Mouse (Mus musculus): ENCODE data around the gene Fam129a. TPM values are rescaled to one million over a fixed set of nuclear protein-coding genes. Genes with fewer than 3 reads are reported as not detected.

The Fam129a gene
- polyA plus RNA-seq, 1 experiment = 1.7 TPM

GRCm38 (mm10) chr1:151548896-151549610 is 21.9 kb upstream of the Fam129a start:
- Histone ChIP-seq H3K4me3 (ENCODE audit: insufficient read depth, poor library complexity, severe bottlenecking) (no peak overlapping the region), H3K79me3 (ENCODE audit: low read depth) (no peaks in the 10 kb centered on the region), H3K27me3 (ENCODE audit: control insufficient read depth, insufficient read depth, insufficient read length) (no peaks in the 10 kb centered on the region), H3ac (ENCODE audit: control insufficient read depth, insufficient read length, low read depth) (no peak overlapping the region), H3K79me2 (ENCODE audit: control insufficient read depth, insufficient read depth) (no peaks in the 10 kb centered on the region), H3K36me3 (ENCODE audit: control insufficient read depth, insufficient read depth) (no peaks in the 10 kb centered on the region)
- TF ChIP-seq MYOG (IDR thresholded peaks at IDR 0.05; ENCODE audit: control insufficient read depth, extremely low read depth, insufficient read length) (no peak), FOSL1 (IDR thresholded peaks at IDR 0.05; ENCODE audit: insufficient read depth, low read length, poor library complexity, severe bottlenecking) (no peak), MYOD1 (IDR thresholded peaks at IDR 0.05; ENCODE audit: control insufficient read depth, insufficient read length, low read depth) (no peak), CTCF (IDR thresholded peaks at IDR 0.05; ENCODE audit: control insufficient read depth, insufficient read depth, insufficient read length) (no peak)

GRCm38 (mm10) chr1:151549794-151550193 is 21.2 kb upstream of the Fam129a start:
- Histone ChIP-seq H3K79me3 (ENCODE audit: low read depth) (no peaks in the 10 kb centered on the region), H3K79me2 (ENCODE audit: control insufficient read depth, insufficient read depth) (no peaks in the 10 kb centered on the region), H3ac (ENCODE audit: control insufficient read depth, insufficient read length, low read depth) (no peak overlapping the region), H3K4me3 (ENCODE audit: insufficient read depth, poor library complexity, severe bottlenecking) (no peak overlapping the region), H3K36me3 (ENCODE audit: control insufficient read depth, insufficient read depth) (no peaks in the 10 kb centered on the region), H3K27me3 (ENCODE audit: control insufficient read depth, insufficient read depth, insufficient read length) (no peaks in the 10 kb centered on the region)
- TF ChIP-seq FOSL1 (IDR thresholded peaks at IDR 0.05; ENCODE audit: insufficient read depth, low read length, poor library complexity, severe bottlenecking) = no peak
- no peak for TF ChIP-seq CEBPB (IDR thresholded peaks at IDR 0.05; ENCODE audit: low read depth)
- TF ChIP-seq CTCF (IDR thresholded peaks at IDR 0.05; ENCODE audit: control insufficient read depth, insufficient read depth, insufficient read length) = no peak
- TF ChIP-seq USF1 (IDR thresholded peaks at IDR 0.05; ENCODE audit: low read depth) = no peak
- TF ChIP-seq MYOD1 (IDR thresholded peaks at IDR 0.05; ENCODE audit: control insufficient read depth, insufficient read length, low read depth) = no peak
- TF ChIP-seq MYOG (IDR thresholded peaks at IDR 0.05; ENCODE audit: control insufficient read depth, extremely low read depth, insufficient read length) = no peak
- TF ChIP-seq MAX (IDR thresholded peaks at IDR 0.05) = no peak

- no peak overlapping the region for H3ac ChIP-seq (ENCODE audit: control insufficient read depth, insufficient read length, low read depth)
- no peaks in the 10 kb centered on the region for H3K79me2 ChIP-seq (ENCODE audit: control insufficient read depth, insufficient read depth)
- H3K4me3 ChIP-seq (ENCODE audit: insufficient read depth, poor library complexity, severe bottlenecking) = no peak overlapping the region
- H3K36me3 ChIP-seq (ENCODE audit: control insufficient read depth, insufficient read depth) = no peaks in the 10 kb centered on the region
- H3K79me3 ChIP-seq (ENCODE audit: low read depth) = no peaks in the 10 kb centered on the region
- no peaks in the 10 kb centered on the region for H3K27me3 ChIP-seq (ENCODE audit: control insufficient read depth, insufficient read depth, insufficient read length)
- TF ChIP-seq USF1 (IDR thresholded peaks at IDR 0.05; ENCODE audit: low read depth) = no peak
- no peak for TF ChIP-seq MYOG (IDR thresholded peaks at IDR 0.05; ENCODE audit: control insufficient read depth, extremely low read depth, insufficient read length)
- TF ChIP-seq MAX (IDR thresholded peaks at IDR 0.05) = no peak
- TF ChIP-seq CTCF (IDR thresholded peaks at IDR 0.05; ENCODE audit: control insufficient read depth, insufficient read depth, insufficient read length) = no peak
- TF ChIP-seq CEBPB (IDR thresholded peaks at IDR 0.05; ENCODE audit: low read depth) = no peak
- TF ChIP-seq MYOD1 (IDR thresholded peaks at IDR 0.05; ENCODE audit: control insufficient read depth, insufficient read length, low read depth) = no peak
- TF ChIP-seq FOSL1 (IDR thresholded peaks at IDR 0.05; ENCODE audit: insufficient read depth, low read length, poor library complexity, severe bottlenecking) = no peak
Measured at GRCm38 (mm10) chr1:151550587-151551479, 20.2 kb upstream of the Fam129a start.

GRCm38 (mm10) chr1:151560536-151560935 is 10.4 kb upstream of the Fam129a start:
- Histone ChIP-seq H3K79me2 (ENCODE audit: control insufficient read depth, insufficient read depth) (no peaks in the 10 kb centered on the region), H3K27me3 (ENCODE audit: control insufficient read depth, insufficient read depth, insufficient read length) (no peaks in the 10 kb centered on the region), H3K4me3 (ENCODE audit: insufficient read depth, poor library complexity, severe bottlenecking) (no peak overlapping the region), H3ac (ENCODE audit: control insufficient read depth, insufficient read length, low read depth) (no peak overlapping the region), H3K36me3 (ENCODE audit: control insufficient read depth, insufficient read depth) (no peaks in the 10 kb centered on the region), H3K79me3 (ENCODE audit: low read depth) (no peaks in the 10 kb centered on the region)
- no peak for TF ChIP-seq USF1 (IDR thresholded peaks at IDR 0.05; ENCODE audit: low read depth)
- TF ChIP-seq MYOD1 (IDR thresholded peaks at IDR 0.05; ENCODE audit: control insufficient read depth, insufficient read length, low read depth) = no peak
- no peak for TF ChIP-seq MYOG (IDR thresholded peaks at IDR 0.05; ENCODE audit: control insufficient read depth, extremely low read depth, insufficient read length)
- no peak for TF ChIP-seq CTCF (IDR thresholded peaks at IDR 0.05; ENCODE audit: control insufficient read depth, insufficient read depth, insufficient read length)
- TF ChIP-seq CEBPB (IDR thresholded peaks at IDR 0.05; ENCODE audit: low read depth) = no peak
- TF ChIP-seq MAX (IDR thresholded peaks at IDR 0.05) = no peak
- TF ChIP-seq FOSL1 (IDR thresholded peaks at IDR 0.05; ENCODE audit: insufficient read depth, low read length, poor library complexity, severe bottlenecking) = no peak

- H3ac ChIP-seq (ENCODE audit: control insufficient read depth, insufficient read length, low read depth) = no peak overlapping the region
- TF ChIP-seq CTCF (IDR thresholded peaks at IDR 0.05; ENCODE audit: control insufficient read depth, insufficient read depth, insufficient read length) = no peak
- no peak for TF ChIP-seq CEBPB (IDR thresholded peaks at IDR 0.05; ENCODE audit: low read depth)
- TF ChIP-seq USF1 (IDR thresholded peaks at IDR 0.05; ENCODE audit: low read depth) = no peak
- TF ChIP-seq MAX (IDR thresholded peaks at IDR 0.05) = no peak
- TF ChIP-seq MYOD1 (IDR thresholded peaks at IDR 0.05; ENCODE audit: control insufficient read depth, insufficient read length, low read depth) = no peak
- no peak for TF ChIP-seq FOSL1 (IDR thresholded peaks at IDR 0.05; ENCODE audit: insufficient read depth, low read length, poor library complexity, severe bottlenecking)
- TF ChIP-seq MYOG (IDR thresholded peaks at IDR 0.05; ENCODE audit: control insufficient read depth, extremely low read depth, insufficient read length) = no peak
- H3K79me3 ChIP-seq (ENCODE audit: low read depth) = no peaks in the 10 kb centered on the region
- no peak overlapping the region for H3K4me3 ChIP-seq (ENCODE audit: insufficient read depth, poor library complexity, severe bottlenecking)
- no peaks in the 10 kb centered on the region for H3K27me3 ChIP-seq (ENCODE audit: control insufficient read depth, insufficient read depth, insufficient read length)
- H3K79me2 ChIP-seq (ENCODE audit: control insufficient read depth, insufficient read depth) = no peaks in the 10 kb centered on the region
- H3K36me3 ChIP-seq (ENCODE audit: control insufficient read depth, insufficient read depth) = no peaks in the 10 kb centered on the region
Measured at GRCm38 (mm10) chr1:151563401-151563800, 7.6 kb upstream of the Fam129a start.

Data from C2C12 (cell line).